Mouse (Mus musculus) heart, postnatal 0 days (tissue): ENCODE data around the gene Ybx3.

ENCODE experiments used
- CTCF ChIP-seq: IDR thresholded peaks from 2 replicates; pipeline ENCODE4 v1.5.1; 2016; ENCODE audit warnings: antibody characterized with exemption, control low read depth, low read depth
- EP300 ChIP-seq: IDR thresholded peaks from 2 replicates; pipeline ENCODE4 v1.6.1; 2016; ENCODE audit warnings: antibody characterized with exemption, low read depth

GRCm38 (mm10) chr6:131419614-131420013 lies 31.3 kb upstream of the Ybx3 start:
- TF ChIP-seq CTCF (no peak), EP300 (no peak)
